Mouse (Mus musculus): ENCODE measurements around the gene Rbm24. TPM values are rescaled to one million over a fixed set of nuclear protein-coding genes. Genes with fewer than 3 reads are reported as not detected.

Gene Rbm24
- 0.12 TPM for polyA plus RNA-seq (2017; shearing (Covaris generic))

GRCm38 (mm10) chr13:46418141-46418601 is at the start of gene Rbm24:
Gene Rbm24 (plus strand): TSS chr13:46418434.

Other genes starting within 250 kb of the Rbm24 start
- gene Stmnd1, start 144.7 kb upstream of the Rbm24 start, polyA plus RNA-seq (2017; shearing (Covaris generic)): not detected
- 0.60 TPM for gene Cap2, start 83.4 kb downstream of the Rbm24 start, polyA plus RNA-seq (2017; shearing (Covaris generic))